Mouse (Mus musculus): Measurements from ENCODE around the gene Radil.

DNA sequence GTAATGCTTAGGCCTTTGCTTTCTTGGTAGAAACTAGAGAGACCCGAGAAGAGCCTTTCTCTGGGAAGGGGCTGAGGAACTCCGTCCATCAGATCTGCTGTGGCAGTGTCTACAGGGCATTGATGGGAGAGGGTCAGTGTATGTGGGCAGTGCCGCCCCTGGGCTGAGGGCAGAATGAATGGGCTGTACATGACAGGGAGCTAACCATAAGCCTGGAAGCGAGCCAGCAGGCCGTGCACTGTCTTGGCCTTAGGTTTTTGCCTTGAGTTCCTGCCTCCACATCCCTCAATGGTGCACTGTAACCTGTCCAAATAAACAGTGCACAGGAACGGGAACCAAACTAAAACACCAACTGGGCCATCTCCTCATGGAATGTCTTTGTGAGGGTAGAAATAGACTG, 45.8 kb upstream of the Radil start:
- TF ChIP-seq CTCF (IDR thresholded peaks at IDR 0.05; ENCODE audit: control insufficient read depth, insufficient read depth, low read length) (no peak), POLR2A (IDR thresholded peaks at IDR 0.05; ENCODE audit: borderline replicate concordance, control insufficient read depth, low read depth, low read length) (no peak)
